In the genomic region with DNA sequence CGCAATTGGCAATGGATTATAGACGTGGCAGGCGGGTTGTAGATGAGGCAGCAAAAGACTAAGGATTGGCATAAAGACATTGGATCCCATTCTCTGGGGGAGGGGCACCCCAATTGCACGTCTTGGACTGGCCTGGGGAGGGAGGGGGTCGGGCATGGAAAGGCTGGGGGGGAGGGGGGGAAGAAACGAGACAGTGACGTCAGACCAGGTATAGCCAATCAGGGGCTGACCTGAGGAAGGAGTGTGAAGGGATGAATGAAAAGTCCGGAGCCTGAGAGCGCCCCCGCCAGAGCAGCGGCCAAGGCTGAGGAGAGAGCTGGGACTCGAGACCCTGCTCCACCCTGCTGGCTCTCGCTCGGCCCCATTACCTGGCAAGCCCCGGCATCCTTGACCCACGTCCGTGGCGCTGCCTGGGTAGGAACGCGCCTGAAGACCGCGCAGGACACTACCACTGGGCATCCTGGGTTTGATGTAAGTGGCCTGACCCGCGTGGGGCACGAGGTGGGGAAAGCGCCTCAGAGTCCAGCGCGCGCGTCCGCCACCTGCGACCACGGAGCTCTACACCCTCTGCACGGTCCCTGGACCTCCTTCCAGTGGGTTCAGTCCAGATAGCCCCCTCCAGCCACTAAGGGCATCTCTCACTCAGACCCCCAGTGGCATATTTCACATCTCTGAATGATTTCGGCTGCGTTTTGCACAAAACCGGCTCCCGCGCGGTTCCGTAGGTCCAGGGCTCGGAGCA, we compare ENCODE assay signal across 9 mouse cellular contexts. TPM values are rescaled to one million over a fixed set of nuclear protein-coding genes. Genes with fewer than 3 reads are reported as not detected.
DNase-seq lines count a peak whose midpoint lies in the region; ATAC-seq and TF ChIP-seq lines count a peak whose summit lies in the region.
"Had no signal": no experiment of that assay in that cellular context is flagged by ENCODE, and none has a peak within 500 bp of the region (broad histone marks: within the 10 kb centered on the region; RNA-seq: fewer than 3 reads in every experiment).

No protein-coding gene starts in this region.

- WGBS in neural tube, embryonic 11.5 days = 1% methylated on average over 42 of the region's 42 CpGs
- 2% methylated on average over 42 of the region's 42 CpGs for WGBS in intestine, embryonic 15.5 days
- WGBS in midbrain, embryonic 16.5 days = 2% methylated on average over 42 of the region's 42 CpGs

- no peak for TF ChIP-seq CTCF in cortical plate, adult 2 months (IDR thresholded peaks at IDR 0.05; ENCODE audit: extremely low read depth, insufficient read depth, low read length)

- H3K36me3 ChIP-seq in neural tube, embryonic 11.5 days (ENCODE audit: control insufficient read depth, insufficient read depth, low read length) = peaks cover 2% of the 10 kb centered on the region; the same call in 1 of the 2 replicates
- H3K36me3 ChIP-seq in intestine, embryonic 15.5 days = no peaks in the 10 kb centered on the region
- no peaks in the 10 kb centered on the region for H3K36me3 ChIP-seq in midbrain, embryonic 16.5 days (ENCODE audit: control insufficient read depth, insufficient read depth, low read length)

- no peaks in the 10 kb centered on the region for H3K9me3 ChIP-seq in neural tube, embryonic 11.5 days (ENCODE audit: control insufficient read depth, low read length)
- no peaks in the 10 kb centered on the region for H3K9me3 ChIP-seq in intestine, embryonic 15.5 days
- H3K9me3 ChIP-seq in midbrain, embryonic 16.5 days (replicated peaks; ENCODE audit: control insufficient read depth, low read length, poor library complexity, severe bottlenecking) = no peaks in the 10 kb centered on the region

- peaks cover 93% of the 10 kb centered on the region for H3K27me3 ChIP-seq in neural tube, embryonic 11.5 days (ENCODE audit: control insufficient read depth, insufficient read depth, low read length)
- H3K27me3 ChIP-seq in intestine, embryonic 15.5 days (replicated peaks) = peaks cover 93% of the 10 kb centered on the region
- peaks cover 22% of the 10 kb centered on the region for H3K27me3 ChIP-seq in midbrain, embryonic 16.5 days (ENCODE audit: control insufficient read depth, insufficient read depth, low read depth, low read length)

- peak overlapping the region; percentile 88 for H3K9ac ChIP-seq in neural tube, embryonic 11.5 days (ENCODE audit: low read length)
- no peak overlapping the region for H3K9ac ChIP-seq in intestine, embryonic 15.5 days
- peak overlapping the region; percentile 83 for H3K9ac ChIP-seq in midbrain, embryonic 16.5 days (ENCODE audit: low read depth, low read length)

- peaks cover 5% of the 10 kb centered on the region; the same call in 1 of the 2 replicates for H3K4me1 ChIP-seq in neural tube, embryonic 11.5 days (ENCODE audit: control insufficient read depth, insufficient read depth, low read length)
- peaks cover 11% of the 10 kb centered on the region for H3K4me1 ChIP-seq in cortical plate, adult 2 months (ENCODE audit: control insufficient read depth, insufficient read depth, low read length)
- H3K4me1 ChIP-seq in intestine, embryonic 15.5 days (replicated peaks) = peaks cover 16% of the 10 kb centered on the region
- peaks cover 25% of the 10 kb centered on the region for H3K4me1 ChIP-seq in midbrain, embryonic 16.5 days (ENCODE audit: control insufficient read depth, insufficient read depth, low read length)

- DNase-seq in neural tube, embryonic 11.5 days (ENCODE audit: low spot score) = peak; percentile 71
- DNase-seq in neural tube, embryonic 10.5 days (ENCODE audit: extremely low spot score, low spot score) = no peak
- DNase-seq in adrenal gland, adult 18-20 months (ENCODE audit: low spot score in 2 of 2) = no peak
- no peak for DNase-seq in adrenal gland, postnatal 10 days
- DNase-seq in urinary bladder, adult 18-20 months (ENCODE audit: low spot score in 2 of 2) = no peak

- TF ChIP-seq POLR2A in cortical plate, adult 2 months (IDR thresholded peaks at IDR 0.05; ENCODE audit: extremely low read depth, insufficient read depth, low read length) = peak; percentile 97

- H3K27ac ChIP-seq in neural tube, embryonic 11.5 days (ENCODE audit: low read depth, low read length) = peak overlapping the region; percentile 55
- H3K27ac ChIP-seq in cortical plate, adult 2 months (ENCODE audit: insufficient read depth, low read length) = peak overlapping the region; percentile 92
- no peak overlapping the region for H3K27ac ChIP-seq in intestine, embryonic 15.5 days
- H3K27ac ChIP-seq in midbrain, embryonic 16.5 days (ENCODE audit: low read length) = peak overlapping the region; percentile 80

- H3K4me2 ChIP-seq in neural tube, embryonic 11.5 days (ENCODE audit: low read depth) = peak overlapping the region; percentile 64
- H3K4me2 ChIP-seq in intestine, embryonic 15.5 days (replicated peaks) = peak overlapping the region; percentile 51
- peak overlapping the region; percentile 70 for H3K4me2 ChIP-seq in midbrain, embryonic 16.5 days (ENCODE audit: low read length)

- peak overlapping the region; percentile 59 for H3K4me3 ChIP-seq in neural tube, embryonic 11.5 days (ENCODE audit: low read depth, low read length)
- peak overlapping the region; percentile 67 for H3K4me3 ChIP-seq in cortical plate, adult 2 months (ENCODE audit: insufficient read depth, low read length)
- peak overlapping the region; percentile 18; the same call in 1 of the 2 replicates for H3K4me3 ChIP-seq in intestine, embryonic 15.5 days (replicated peaks)
- H3K4me3 ChIP-seq in midbrain, embryonic 16.5 days (ENCODE audit: low read depth, low read length) = peak overlapping the region; percentile 49

- peak; percentile 91 for ATAC-seq in neural tube, embryonic 11.5 days (ENCODE audit: insufficient read depth, low FRiP score, low TSS enrichment)
- no peak for ATAC-seq in intestine, embryonic 15.5 days
- peak; percentile 89 for ATAC-seq in midbrain, embryonic 16.5 days

RNA-seq across cellular contexts. Expression of gene Rhbg, which starts 40.1 kb away (rescaled TPM):
- 0.27 and 1.2 TPM in 2 replicates for polyA plus RNA-seq in neural tube, embryonic 11.5 days (2014; fragmentation: Nextera tagmentation; extraction: Ambion mirVana)
- not detected in 2 replicates for polyA plus RNA-seq in cortical plate, adult 2 months (2012; rRNA removed)
- 0.59 and 0.69 TPM in 2 replicates for polyA plus RNA-seq in intestine, embryonic 15.5 days (2015; fragmentation: Nextera tagmentation; extraction: Ambion mirVana)
- polyA plus RNA-seq in midbrain, embryonic 16.5 days (2015; fragmentation: Nextera tagmentation; extraction: Ambion mirVana) = 0.18 and 0.21 TPM in 2 replicates
- total RNA-seq in adrenal gland, adult 18-20 months (2021) = 10 to 100 TPM; 11.2 to 17.8 TPM
- 1 to 10 TPM; 1.9 to 2.1 TPM for total RNA-seq in adrenal gland, postnatal 10 days (2021)
- total RNA-seq: common myeloid progenitor, adult 5-6 weeks had no signal
